Mouse (Mus musculus) adrenal gland, postnatal 0 days (tissue): ENCODE results near the gene Tbx5. TPM values are rescaled to one million over a fixed set of nuclear protein-coding genes. Genes with fewer than 3 reads are reported as not detected.

Experiments used
- polyA plus RNA-seq: library from polyadenylated mRNA; unstranded; fragments of >200 nt; fragmentation: Nextera tagmentation; extraction: Ambion mirVana; gene quantifications from 2 replicates; pipeline ENCODE4 v1.2.1, GENCODE M21; 2015

Tbx5 gene
- not detected in 2 replicates for polyA plus RNA-seq

GRCm38 (mm10) chr5:119832479-119832796 lies at the start of gene Tbx5:
Gene Tbx5 (plus strand): TSS chr5:119832668.

Other genes with a start within 250 kb of the Tbx5 start
- 35.3 and 82.1 TPM in 2 replicates for gene Tbx3, start 162.0 kb upstream of the Tbx5 start, polyA plus RNA-seq